Mouse (Mus musculus) ovary, adult 2 months (tissue): ENCODE measurements around the gene Fcnb. TPM values are rescaled to one million over a fixed set of nuclear protein-coding genes. Genes with fewer than 3 reads are reported as not detected.

Experiments used
- polyA plus RNA-seq: library from polyadenylated mRNA; depleted of rRNA; stranded (reverse); fragments of >200 nt; gene quantifications from 2 replicates; pipeline ENCODE4 v1.2.3, GENCODE M21; 2012; rRNA removed

Fcnb gene
- not detected in 2 replicates for polyA plus RNA-seq

GRCm38 (mm10) chr2:28084768-28085167 lies at the start of gene Fcnb:
Fcnb (minus strand) TSS chr2:28084885.

Other genes with a start within 250 kb of the Fcnb start
- 31.9 and 44.7 TPM in 2 replicates for gene Col5a1, start 198.5 kb downstream of the Fcnb start, polyA plus RNA-seq
- 60.1 and 60.7 TPM in 2 replicates for gene Olfm1, start 108.1 kb upstream of the Fcnb start, polyA plus RNA-seq